Mouse (Mus musculus) ovary, adult 10 weeks (tissue): Measurements from ENCODE around the gene Tbc1d32. TPM values are rescaled to one million over a fixed set of nuclear protein-coding genes. Genes with fewer than 3 reads are reported as not detected.

Experiments
- polyA plus RNA-seq: library from polyadenylated mRNA; stranded (reverse); fragments of 350-450 nt; fragmentation: Illumina TruSeq; extraction: RNeasy Lipid Tissue Mini Kit (QIAGEN cat#74804); gene quantifications from one replicate; pipeline ENCODE4 v1.2.3, GENCODE M21; 2014

The Tbc1d32 gene
- 22.9 TPM for polyA plus RNA-seq

DNA sequence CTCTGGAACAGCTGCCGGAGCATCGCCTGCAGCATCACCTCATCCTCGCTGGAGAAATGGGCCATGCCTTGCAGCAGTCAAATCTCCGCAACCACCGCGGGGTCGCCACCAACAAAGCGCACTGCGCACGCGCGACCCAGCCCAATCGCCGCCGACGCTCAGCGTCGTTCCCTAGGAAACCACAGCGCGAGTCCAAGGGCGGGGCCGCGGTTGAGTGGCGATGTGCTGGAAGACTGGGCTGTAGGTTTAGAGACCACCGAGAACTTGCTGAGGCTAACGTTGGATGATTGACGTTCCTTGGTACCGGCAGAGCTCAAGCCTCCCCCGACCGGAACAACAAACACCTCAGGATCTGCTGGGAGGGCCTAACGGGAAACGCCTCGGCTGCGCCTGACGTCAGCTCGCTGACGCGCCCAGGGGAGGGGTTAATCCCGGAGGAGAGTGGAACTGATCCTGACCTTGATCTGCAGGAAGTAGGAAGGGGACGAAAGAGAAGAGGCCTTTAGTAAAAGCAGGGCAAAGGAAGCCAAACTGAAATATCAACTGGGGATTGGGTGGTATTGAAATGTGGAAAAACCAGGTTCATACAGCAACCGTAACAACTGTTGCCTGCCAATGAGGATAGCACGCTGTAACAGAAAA, at the start of gene Tbc1d32:
Gene Tbc1d32, minus strand, starts transcription at position 122 of the 642 bp plus-strand sequence.

GRCm38 (mm10) chr10:56106333-56106995, 122.0 kb downstream of the Tbc1d32 start, which contains the start of gene Msl3l2:
Gene Msl3l2, plus strand, starts transcription at chr10:56106917.

Other genes starting within 250 kb of the Tbc1d32 start
- 7.6 TPM for gene Msl3l2, start 121.8 kb downstream of the Tbc1d32 start, polyA plus RNA-seq
- gene Gja1, start 148.6 kb upstream of the Tbc1d32 start, polyA plus RNA-seq = 4,350 TPM